11 mouse cellular contexts compared by ENCODE assay signal in genomic region chr19:44465960-44466525, GRCm38 (mm10). TPM values are rescaled to one million over a fixed set of nuclear protein-coding genes. Genes with fewer than 3 reads are reported as not detected.
A peak's percentile ranks its signal among the peaks of the same experiment; 100 is the strongest.
DNase-seq lines count a peak whose midpoint lies in the region; ATAC-seq and TF ChIP-seq lines count a peak whose summit lies in the region.
"Not testable (repeated sequence)": the region's sequence is repeated elsewhere in the genome, so short reads cannot be mapped to it uniquely, and the experiment has no call there.
"Had no signal": no experiment of that assay in that cellular context is flagged by ENCODE, and none has a peak within 500 bp of the region (broad histone marks: within the 10 kb centered on the region; RNA-seq: fewer than 3 reads in every experiment).

No protein-coding gene starts in this region.

- H3K4me2 ChIP-seq in forebrain, embryonic 13.5 days, result peak overlapping the region; percentile 18; the same call in 1 of the 2 replicates
- peak overlapping the region; percentile 13; the same call in 1 of the 2 replicates for H3K4me2 ChIP-seq in hindbrain, embryonic 13.5 days
- not testable (repeated sequence) for H3K4me2 ChIP-seq in kidney, embryonic 14.5 days (replicated peaks; ENCODE audit: low read depth, low read length); midbrain, embryonic 13.5 days (replicated peaks)

- peak; percentile 46 for DNase-seq in brain, embryonic 14.5 days (ENCODE audit: low read depth)
- peak; percentile 29 for DNase-seq in kidney, adult 11 months

- H3K27me3 ChIP-seq in forebrain, embryonic 13.5 days; hindbrain, embryonic 13.5 days; kidney, embryonic 14.5 days (ENCODE audit: control insufficient read depth, insufficient read depth, low read length); midbrain, embryonic 13.5 days: not testable (repeated sequence)

- 33% methylated on average over 14 of the region's 14 CpGs for WGBS in forebrain, embryonic 13.5 days
- WGBS in hindbrain, embryonic 13.5 days, result 32% methylated on average over 14 of the region's 14 CpGs
- 32% methylated on average over 14 of the region's 14 CpGs for WGBS in kidney, embryonic 14.5 days
- WGBS in midbrain, embryonic 13.5 days, result 64% methylated on average over 14 of the region's 14 CpGs

- not testable (repeated sequence) for H3K36me3 ChIP-seq in forebrain, embryonic 13.5 days (ENCODE audit: poor library complexity, severe bottlenecking); hindbrain, embryonic 13.5 days; kidney, embryonic 14.5 days (ENCODE audit: control insufficient read depth, insufficient read depth, low read length); midbrain, embryonic 13.5 days

- not testable (repeated sequence) for H3K9me3 ChIP-seq in forebrain, embryonic 13.5 days (replicated peaks); kidney, embryonic 14.5 days (ENCODE audit: control insufficient read depth, low read length); midbrain, embryonic 13.5 days
- peaks cover 12% of the 10 kb centered on the region; the same call in 1 of the 2 replicates for H3K9me3 ChIP-seq in hindbrain, embryonic 13.5 days

- H3K9ac ChIP-seq in forebrain, embryonic 13.5 days; hindbrain, embryonic 13.5 days; kidney, embryonic 14.5 days (ENCODE audit: low read depth, low read length); midbrain, embryonic 13.5 days (replicated peaks): not testable (repeated sequence)

- H3K27ac ChIP-seq in forebrain, embryonic 13.5 days; kidney, embryonic 14.5 days (ENCODE audit: low read depth, low read length): not testable (repeated sequence)
- peak overlapping the region; percentile 71; the same call in 1 of the 2 replicates for H3K27ac ChIP-seq in hindbrain, embryonic 13.5 days
- H3K27ac ChIP-seq in midbrain, embryonic 13.5 days, result 0 out of 2 replicates have a peak overlapping the region, but pooled peaks have one; percentile 21

- not testable (repeated sequence) for TF ChIP-seq POLR2A in brain, embryonic 14.5 days (IDR thresholded peaks at IDR 0.05; ENCODE audit: borderline replicate concordance, extremely low read depth, insufficient read depth, insufficient read length, poor library complexity, severe bottlenecking)

- ATAC-seq in forebrain, embryonic 13.5 days; midbrain, embryonic 13.5 days: not testable (repeated sequence)
- peak; percentile 32; the same call in 1 of the 2 replicates for ATAC-seq in hindbrain, embryonic 13.5 days (ENCODE audit: low FRiP score)
- ATAC-seq in kidney, embryonic 14.5 days (ENCODE audit: low FRiP score, low TSS enrichment), result 0 out of 2 replicates have a peak, but pooled peaks have one; percentile 28

- H3K4me1 ChIP-seq in forebrain, embryonic 13.5 days, result peaks cover 13% of the 10 kb centered on the region; the same call in 1 of the 2 replicates
- H3K4me1 ChIP-seq in hindbrain, embryonic 13.5 days (replicated peaks), result peaks cover 11% of the 10 kb centered on the region
- not testable (repeated sequence) for H3K4me1 ChIP-seq in kidney, embryonic 14.5 days (ENCODE audit: control insufficient read depth, insufficient read depth, low read length); midbrain, embryonic 13.5 days (replicated peaks)

- TF ChIP-seq CTCF in brain, embryonic 14.5 days (IDR thresholded peaks at IDR 0.05; ENCODE audit: borderline replicate concordance, extremely low read depth, insufficient read depth, insufficient read length), result not testable (repeated sequence)

- H3K4me3 ChIP-seq in forebrain, embryonic 13.5 days; hindbrain, embryonic 13.5 days; kidney, embryonic 14.5 days (ENCODE audit: low read length); midbrain, embryonic 13.5 days (replicated peaks): not testable (repeated sequence)

RNA-seq across cellular contexts. Expression of gene Wnt8b, which starts 27.2 kb away (rescaled TPM):
- polyA plus RNA-seq in brain, embryonic 14.5 days (2012; rRNA removed), result 3.6 and 3.7 TPM in 2 replicates
- 8.1 and 16.7 TPM in 2 replicates for polyA plus RNA-seq in forebrain, embryonic 13.5 days (2015; fragmentation: Nextera tagmentation; extraction: Ambion mirVana)
- 0.43 and 0.78 TPM in 2 replicates for polyA plus RNA-seq in hindbrain, embryonic 13.5 days (2015; fragmentation: Nextera tagmentation; extraction: Ambion mirVana)
- polyA plus RNA-seq in kidney, embryonic 14.5 days (2014; fragmentation: Nextera tagmentation; extraction: Ambion mirVana), result 3.5 and 4.5 TPM in 2 replicates
- polyA plus RNA-seq in midbrain, embryonic 13.5 days (2015; fragmentation: Nextera tagmentation; extraction: Ambion mirVana), result 8.0 and 11.8 TPM in 2 replicates
- polyA plus RNA-seq: frontal cortex, adult 2 months; heart, embryonic 10.5 days; heart, embryonic 14.5 days; hindbrain, embryonic 14.5 days; intestine, embryonic 14.5 days had no signal

RNA-seq across cellular contexts. Expression of gene Scd1, which starts 58.4 kb away (rescaled TPM):
- polyA plus RNA-seq in brain, embryonic 14.5 days (2012; rRNA removed), result 9.6 and 16.6 TPM in 2 replicates
- 3.0 and 4.5 TPM in 2 replicates for polyA plus RNA-seq in forebrain, embryonic 13.5 days (2015; fragmentation: Nextera tagmentation; extraction: Ambion mirVana)
- polyA plus RNA-seq in hindbrain, embryonic 13.5 days (2015; fragmentation: Nextera tagmentation; extraction: Ambion mirVana), result 4.2 and 4.4 TPM in 2 replicates
- polyA plus RNA-seq in kidney, embryonic 14.5 days (2014; fragmentation: Nextera tagmentation; extraction: Ambion mirVana), result 2.7 and 5.2 TPM in 2 replicates
- 3.5 and 5.0 TPM in 2 replicates for polyA plus RNA-seq in midbrain, embryonic 13.5 days (2015; fragmentation: Nextera tagmentation; extraction: Ambion mirVana)
